Mouse (Mus musculus): Measurements from ENCODE around the gene Uqcrfs1. TPM values are rescaled to one million over a fixed set of nuclear protein-coding genes. Genes with fewer than 3 reads are reported as not detected.

Gene Uqcrfs1
- polyA plus RNA-seq, 1 experiment, result 78.2 TPM

GRCm38 (mm10) chr13:30518191-30518590 is 27.0 kb downstream of the Uqcrfs1 start:
- no peaks in the 10 kb centered on the region for H3K4me1 ChIP-seq (ENCODE audit: control insufficient read depth, insufficient read depth, low read length)
- no peak overlapping the region for H3K27ac ChIP-seq (ENCODE audit: insufficient read depth, low read length)
- no peak for TF ChIP-seq POLR2A (IDR thresholded peaks at IDR 0.05; ENCODE audit: low read depth, low read length)
- TF ChIP-seq CTCF (IDR thresholded peaks at IDR 0.05; ENCODE audit: borderline replicate concordance, insufficient read depth, low read length), result no peak
- H3K4me3 ChIP-seq (ENCODE audit: insufficient read depth, low read length), result no peak overlapping the region

GRCm38 (mm10) chr13:30507651-30508050 is 37.5 kb downstream of the Uqcrfs1 start:
- TF ChIP-seq POLR2A (IDR thresholded peaks at IDR 0.05; ENCODE audit: low read depth, low read length) (no peak), CTCF (IDR thresholded peaks at IDR 0.05; ENCODE audit: borderline replicate concordance, insufficient read depth, low read length) (no peak)

DNA sequence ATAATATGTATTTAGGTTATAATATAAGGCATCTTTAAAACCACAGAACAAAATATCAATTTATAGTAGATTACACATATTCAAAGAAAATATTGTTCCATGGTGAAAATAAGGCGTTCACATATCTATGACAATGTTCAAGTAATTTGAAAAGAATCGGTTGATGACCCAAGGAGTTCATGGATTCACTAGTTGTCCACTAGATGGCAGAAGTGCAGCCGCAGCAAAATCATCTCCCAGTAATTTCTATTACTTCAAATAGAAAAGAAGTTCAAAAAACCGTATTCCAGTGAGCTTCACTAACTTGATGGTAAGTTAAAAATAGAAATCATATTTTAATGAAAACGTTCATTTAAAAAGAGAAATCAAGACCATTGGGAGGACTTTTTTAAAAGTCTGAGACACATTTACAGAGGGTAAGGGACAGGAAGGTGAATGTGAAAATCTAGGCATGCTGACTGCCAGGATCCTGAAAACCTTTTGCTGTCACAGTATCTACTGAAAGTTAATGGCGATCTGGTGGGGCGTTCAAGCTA is 43.2 kb downstream of the Uqcrfs1 start:
- TF ChIP-seq CTCF (IDR thresholded peaks at IDR 0.05; ENCODE audit: borderline replicate concordance, insufficient read depth, low read length) (no peak), POLR2A (IDR thresholded peaks at IDR 0.05; ENCODE audit: low read depth, low read length) (no peak)
- no peak overlapping the region for H3K27ac ChIP-seq (ENCODE audit: insufficient read depth, low read length)
- no peak overlapping the region for H3K4me3 ChIP-seq (ENCODE audit: insufficient read depth, low read length)
- H3K4me1 ChIP-seq (ENCODE audit: control insufficient read depth, insufficient read depth, low read length), result peaks cover 2% of the 10 kb centered on the region; the same call in 1 of the 2 replicates

More at GRCm38 (mm10) chr13:30507651-30508050, 37.5 kb downstream of the Uqcrfs1 start:
- H3K4me1 ChIP-seq (ENCODE audit: control insufficient read depth, insufficient read depth, low read length), result no peaks in the 10 kb centered on the region
- H3K27ac ChIP-seq (ENCODE audit: insufficient read depth, low read length), result no peak overlapping the region
- no peak overlapping the region for H3K4me3 ChIP-seq (ENCODE audit: insufficient read depth, low read length)

Other genes starting within 250 kb of the Uqcrfs1 start
- 1.3 and 2.2 TPM in 2 replicates for gene Agtr1a, start 208.9 kb downstream of the Uqcrfs1 start, polyA plus RNA-seq (2011; ENCODE audit: insufficient read length, low read depth, missing spikeins)
- 10.5 and 11.9 TPM in 2 replicates for gene Dusp22, start 114.6 kb upstream of the Uqcrfs1 start, polyA plus RNA-seq (2011; ENCODE audit: insufficient read length, low read depth, missing spikeins)
- not detected in 2 replicates for gene Irf4, start 203.9 kb upstream of the Uqcrfs1 start, polyA plus RNA-seq (2011; ENCODE audit: insufficient read length, low read depth, missing spikeins)